Mouse (Mus musculus) adrenal gland, postnatal 36 days (tissue): ENCODE measurements around the gene Rnf111. TPM values are rescaled to one million over a fixed set of nuclear protein-coding genes. Genes with fewer than 3 reads are reported as not detected.
A peak's percentile ranks its signal among the peaks of the same experiment; 100 is the strongest.

Experiments used
- DNase-seq, 2 experiments: peaks; one replicate each; pipeline ENCODE4 v3.0.0; 2021; ENCODE audit warnings: mixed read lengths in 1 of 2
- microRNA-seq: library from miRNA; unstranded; fragments of <30 nt; microRNA quantifications from one replicate; pipeline ENCODE4 v1.2.0, GENCODE M21; 2021
- total RNA-seq, 2 experiments: library from RNA; stranded (reverse); gene quantifications; 2 replicates each; pipeline ENCODE4 v1.2.3; 2021

The Rnf111 gene
- total RNA-seq, 2 experiments from 2014 or later, result 38.8 to 39.4 TPM

GRCm38 (mm10) chr9:70395617-70396016, 107.9 kb downstream of the Rnf111 start:
- DNase-seq, result peak; percentile 6 to 24

- DNase-seq, result peak; percentile 49 to 58
Observed at GRCm38 (mm10) chr9:70392563-70392907, 111.0 kb downstream of the Rnf111 start.

- no peak for DNase-seq
Observed at GRCm38 (mm10) chr9:70391660-70392562, 111.6 kb downstream of the Rnf111 start.

GRCm38 (mm10) chr9:70391042-70391441, 112.5 kb downstream of the Rnf111 start:
- no peak for DNase-seq

- DNase-seq, result no peak
Observed at GRCm38 (mm10) chr9:70389548-70389947, 114.0 kb downstream of the Rnf111 start.

GRCm38 (mm10) chr9:70387410-70388119, 116.0 kb downstream of the Rnf111 start:
- no peak for DNase-seq

GRCm38 (mm10) chr9:70384958-70385728, 118.4 kb downstream of the Rnf111 start:
- no peak for DNase-seq

- no peak for DNase-seq
Observed at GRCm38 (mm10) chr9:70384494-70384893, 119.0 kb downstream of the Rnf111 start.

- DNase-seq, result no peak
Observed at GRCm38 (mm10) chr9:70383750-70384149, 119.8 kb downstream of the Rnf111 start.

- no peak for DNase-seq
Observed at GRCm38 (mm10) chr9:70382091-70382490, 121.4 kb downstream of the Rnf111 start.

- DNase-seq, result no peak
Observed at GRCm38 (mm10) chr9:70379502-70380467, 123.7 kb downstream of the Rnf111 start.

Small RNAs within 50 kb of the gene (microRNA-seq; reads per million reads assigned to microRNA genes)
- not detected for gene Mir5626

Other genes starting within 250 kb of the Rnf111 start
- gene Ccnb2, start 82.2 kb downstream of the Rnf111 start, total RNA-seq, result 1 to 10 TPM; 5.4 to 6.1 TPM
- 10 to 100 TPM; 32.5 to 38.6 TPM for gene Sltm, start 39.0 kb upstream of the Rnf111 start, total RNA-seq
- gene Gm10642, start 152.5 kb upstream of the Rnf111 start, total RNA-seq, result under 1 TPM; 0.40 to 0.56 TPM
- gene Mindy2, start 153.4 kb upstream of the Rnf111 start, total RNA-seq, result 10 to 100 TPM; 16.2 to 16.8 TPM
- 10 to 100 TPM; 47.1 to 51.0 TPM for gene Adam10, start 175.3 kb upstream of the Rnf111 start, total RNA-seq